Comparison of ENCODE assay signal across 26 mouse cellular contexts in the genomic region with DNA sequence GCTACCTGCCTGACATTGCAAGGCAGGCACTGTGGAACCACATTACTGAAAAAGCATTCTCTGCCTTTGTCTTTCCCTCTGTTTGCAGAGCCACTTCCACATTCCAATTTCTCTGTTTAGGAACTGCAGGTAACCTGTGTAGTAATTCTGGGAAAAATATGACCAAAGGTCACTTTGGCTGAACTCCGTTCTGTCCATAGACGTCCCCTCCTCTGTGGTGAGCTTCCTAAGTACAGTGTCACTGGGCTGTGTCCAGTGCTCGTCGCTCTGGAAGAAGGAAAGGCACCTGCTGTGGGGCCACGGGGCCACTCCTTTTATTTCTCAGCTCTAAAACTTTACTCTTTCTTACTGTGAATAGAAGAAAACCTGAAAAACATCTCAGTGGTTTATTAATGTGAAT. TPM values are rescaled to one million over a fixed set of nuclear protein-coding genes. Genes with fewer than 3 reads are reported as not detected.
DNase-seq lines count a peak whose midpoint lies in the region; ATAC-seq and TF ChIP-seq lines count a peak whose summit lies in the region.
"Had no signal": no experiment of that assay in that cellular context is flagged by ENCODE, and none has a peak within 500 bp of the region (broad histone marks: within the 10 kb centered on the region; RNA-seq: fewer than 3 reads in every experiment).

No protein-coding gene starts in this region.

- WGBS in thymus, adult 2 months = 97% methylated on average over 5 of the region's 5 CpGs

- H3K4me3 ChIP-seq in layer of hippocampus, adult 2 months = no peak overlapping the region
- H3K4me3 ChIP-seq in thymus, adult 2 months (ENCODE audit: control insufficient read depth, insufficient read depth, low read length) = no peak overlapping the region
- H3K4me3 ChIP-seq: forebrain, embryonic 13.5 days; gastrocnemius, adult 2 months; hindbrain, embryonic 10.5 days; left cerebral cortex, adult 2 months; limb, embryonic 15.5 days; midbrain, embryonic 15.5 days; myocyte; neural tube, embryonic 13.5 days; stomach, embryonic 15.5 days had no signal

- DNase-seq in kidney, adult 11 months = peak; percentile 17
- DNase-seq in kidney, postnatal 25 days = no peak
- DNase-seq in layer of hippocampus, adult 2 months (ENCODE audit: low spot score in 2 of 2) = no peak
- no peak for DNase-seq in layer of hippocampus, postnatal 10 days (ENCODE audit: low spot score in 2 of 2)
- DNase-seq in thymus, adult 2 months = no peak
- DNase-seq in thymus, adult 18-20 months = no peak
- DNase-seq in yolk sac, embryonic 10.5 days (ENCODE audit: low spot score) = peak; percentile 54
- DNase-seq: adrenal gland, postnatal 36 days; cerebellum, adult 9-10 months; gastrocnemius, adult 2 months; layer of hippocampus, adult 9-11 months; left cerebral cortex, postnatal 4 days; lung, postnatal 14 days; right cerebral cortex, postnatal 4 days had no signal

- no peak for TF ChIP-seq CTCF in layer of hippocampus, adult 2 months (conservative IDR thresholded peaks at IDR 0.05)
- no peak for TF ChIP-seq CTCF in thymus, adult 2 months (IDR thresholded peaks at IDR 0.05; ENCODE audit: borderline replicate concordance, control insufficient read depth, extremely low read depth, insufficient read depth, low read length, poor library complexity)

- no peaks in the 10 kb centered on the region for H3K27me3 ChIP-seq in thymus, adult 2 months (ENCODE audit: control insufficient read depth, insufficient read depth, low read length)
- H3K27me3 ChIP-seq: forebrain, embryonic 13.5 days; limb, embryonic 15.5 days; midbrain, embryonic 15.5 days; neural tube, embryonic 13.5 days; Patski; stomach, embryonic 15.5 days had no signal

- H3K4me1 ChIP-seq in thymus, adult 2 months (replicated peaks; ENCODE audit: control insufficient read depth, insufficient read depth, low read length) = peaks cover 32% of the 10 kb centered on the region
- H3K4me1 ChIP-seq: forebrain, embryonic 13.5 days; hindbrain, embryonic 10.5 days; limb, embryonic 15.5 days; midbrain, embryonic 15.5 days; neural tube, embryonic 13.5 days; stomach, embryonic 15.5 days had no signal

- ATAC-seq in frontal cortex, adult (ENCODE audit: low TSS enrichment) = no peak
- ATAC-seq: forebrain, embryonic 13.5 days; hindbrain, embryonic 16.5 days; intestine, postnatal 0 days; midbrain, embryonic 15.5 days; Patski had no signal

- H3K36me3 ChIP-seq in thymus, adult 2 months (ENCODE audit: control insufficient read depth, insufficient read depth, low read length) = peaks cover 49% of the 10 kb centered on the region

- peak overlapping the region; percentile 23; the same call in 1 of the 2 replicates for H3K27ac ChIP-seq in layer of hippocampus, adult 2 months
- peak overlapping the region; percentile 89 for H3K27ac ChIP-seq in thymus, adult 2 months (ENCODE audit: control insufficient read depth, insufficient read depth, low read length)
- H3K27ac ChIP-seq: forebrain, embryonic 13.5 days; gastrocnemius, adult 2 months; hindbrain, embryonic 10.5 days; left cerebral cortex, adult 2 months; limb, embryonic 15.5 days; midbrain, embryonic 15.5 days; neural tube, embryonic 13.5 days; stomach, embryonic 15.5 days had no signal

- TF ChIP-seq POLR2A in thymus, adult 2 months (IDR thresholded peaks at IDR 0.05; ENCODE audit: control insufficient read depth, extremely low read depth, insufficient read depth, low read length, poor library complexity) = no peak

RNA-seq across cellular contexts. Expression of a gene that starts 42.6 kb away (rescaled TPM):
- 10 to 100 TPM; 34.7 to 37.3 TPM for total RNA-seq in layer of hippocampus, adult 2 months (2021)
- total RNA-seq in layer of hippocampus, postnatal 10 days (2021) = 10 to 100 TPM; 28.1 to 30.1 TPM
- polyA plus RNA-seq in thymus, adult 2 months (2012; rRNA removed) = 29.8 and 31.8 TPM in 2 replicates

RNA-seq across cellular contexts. Expression of a gene that starts 55.1 kb away (rescaled TPM):
- 100 to 1,000 TPM; 119 to 128 TPM for total RNA-seq in layer of hippocampus, adult 2 months (2021)
- 100 to 1,000 TPM; 127 to 138 TPM for total RNA-seq in layer of hippocampus, postnatal 10 days (2021)
- polyA plus RNA-seq in thymus, adult 2 months (2012; rRNA removed) = 70.1 and 85.2 TPM in 2 replicates

Comparison
In these comparisons a context has a peak if more than half of its experiments do, and no peak if none do; other contexts are left out.
1. DNase-seq: peak in kidney, adult 11 months (single experiment) and yolk sac, embryonic 10.5 days (single experiment); none in kidney, postnatal 25 days (0 of 2), layer of hippocampus, adult 2 months (0 of 2), layer of hippocampus, postnatal 10 days (0 of 2), thymus, adult 2 months (single experiment) and thymus, adult 18-20 months (0 of 2).